Mouse (Mus musculus) cerebellum, postnatal 25 days (tissue): ENCODE measurements around the gene Zdhhc18.
"Not testable (repeated sequence)": the region's sequence is repeated elsewhere in the genome, so short reads cannot be mapped to it uniquely, and the experiment has no call there.

Experiments used
- DNase-seq, 2 experiments: peaks; one replicate each; pipeline ENCODE4 v3.0.0; 2021; ENCODE audit warnings: mixed read lengths in 2 of 2

Zdhhc18 gene

DNA sequence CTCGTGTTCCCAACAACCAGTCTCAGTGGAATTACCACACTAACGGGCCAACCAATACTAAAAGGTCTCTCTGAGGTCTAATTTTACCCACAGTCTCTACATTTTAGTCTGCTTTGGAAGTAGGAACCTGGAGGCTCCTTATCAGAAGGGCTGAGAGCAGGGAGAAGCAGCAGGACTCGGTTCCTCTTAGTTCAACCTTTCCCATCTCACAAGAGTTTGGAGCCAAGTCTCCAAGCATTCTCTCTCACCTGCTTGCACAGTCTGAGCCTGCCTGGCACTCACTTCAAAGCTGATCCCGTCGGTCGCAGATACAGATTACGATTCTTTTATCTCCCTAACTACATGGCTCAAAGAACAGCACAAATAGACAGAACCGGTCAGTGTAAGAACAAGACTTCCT is 13.0 kb upstream of the Zdhhc18 start:
- DNase-seq: no peak

DNA sequence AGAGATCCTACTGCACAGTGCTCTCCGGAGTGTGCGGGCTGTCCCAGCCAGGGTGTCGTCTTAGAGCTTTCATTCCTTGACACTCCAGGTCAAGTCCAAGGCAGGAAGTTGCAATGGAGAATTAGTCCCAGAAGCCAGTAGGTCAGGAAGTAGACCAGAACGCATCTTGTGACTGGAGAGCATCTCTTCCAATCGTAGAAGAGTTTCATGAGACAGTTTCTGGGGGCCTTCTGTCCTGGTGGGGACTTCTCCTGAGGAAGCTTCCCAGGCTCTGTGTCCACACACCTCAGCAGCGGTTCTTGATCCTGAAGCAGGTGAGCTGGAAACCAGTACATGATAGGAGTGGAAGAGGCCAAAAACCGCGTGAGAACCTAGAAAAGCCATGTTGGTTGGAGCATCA is 12.5 kb upstream of the Zdhhc18 start:
- DNase-seq: no peak

- peak; percentile 98 for DNase-seq
Measured at GRCm38 (mm10) chr4:133660193-133661155, 10.5 kb upstream of the Zdhhc18 start.

GRCm38 (mm10) chr4:133659497-133660192 is 9.7 kb upstream of the Zdhhc18 start:
- DNase-seq: no peak

DNA sequence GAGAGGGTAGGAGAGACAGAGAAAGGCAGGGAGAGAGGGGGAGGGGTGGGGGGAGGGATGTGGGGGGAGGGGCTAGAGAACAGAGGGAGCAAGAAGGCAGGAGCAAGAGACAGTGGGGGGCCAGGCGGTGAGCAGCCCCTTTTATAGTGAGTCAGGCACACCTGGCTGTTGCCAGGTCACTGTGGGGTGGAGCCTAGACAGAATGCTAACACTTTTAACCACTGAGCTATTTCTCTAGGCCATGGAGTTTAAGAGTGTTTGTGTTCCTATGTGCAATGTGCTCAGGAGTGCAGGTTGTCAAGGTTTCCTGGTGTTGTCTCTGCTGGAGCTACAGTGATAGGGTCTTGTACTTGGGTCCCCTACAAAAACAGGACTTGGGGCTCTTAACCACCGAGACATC is 8.8 kb upstream of the Zdhhc18 start:
- DNase-seq: no peak

DNA sequence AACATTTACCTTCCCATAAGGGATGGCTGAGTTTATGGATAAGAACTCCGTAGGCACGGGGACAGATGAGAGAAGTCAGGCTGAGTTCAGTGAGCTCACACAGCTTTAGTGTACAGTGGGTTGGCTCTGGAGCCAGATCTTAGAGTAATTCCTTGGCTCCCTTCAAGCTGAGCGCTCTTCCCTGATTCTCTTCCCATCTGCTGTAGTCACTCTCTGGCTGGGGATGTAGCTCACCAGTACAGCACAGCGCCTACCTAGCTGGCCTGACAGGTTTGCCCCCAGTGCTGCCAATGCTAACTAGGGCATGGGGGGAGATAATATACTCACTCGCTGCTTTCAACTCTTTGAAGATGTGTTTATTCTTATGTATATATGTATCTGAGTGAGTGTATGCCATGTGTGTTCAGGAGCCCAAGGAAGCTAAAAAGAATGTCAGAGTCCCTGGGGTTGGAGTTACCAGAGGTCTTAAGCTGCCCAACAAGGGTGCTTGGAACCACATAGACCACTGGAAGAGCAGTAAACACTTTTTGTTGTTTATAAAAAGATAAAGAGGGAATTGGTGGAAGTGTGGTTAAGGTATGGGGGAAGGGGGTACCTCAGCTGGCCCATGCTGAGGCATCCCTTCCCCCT is 8.0 kb upstream of the Zdhhc18 start:
- DNase-seq: peak in 1 of 2 experiments; percentile 32

DNA sequence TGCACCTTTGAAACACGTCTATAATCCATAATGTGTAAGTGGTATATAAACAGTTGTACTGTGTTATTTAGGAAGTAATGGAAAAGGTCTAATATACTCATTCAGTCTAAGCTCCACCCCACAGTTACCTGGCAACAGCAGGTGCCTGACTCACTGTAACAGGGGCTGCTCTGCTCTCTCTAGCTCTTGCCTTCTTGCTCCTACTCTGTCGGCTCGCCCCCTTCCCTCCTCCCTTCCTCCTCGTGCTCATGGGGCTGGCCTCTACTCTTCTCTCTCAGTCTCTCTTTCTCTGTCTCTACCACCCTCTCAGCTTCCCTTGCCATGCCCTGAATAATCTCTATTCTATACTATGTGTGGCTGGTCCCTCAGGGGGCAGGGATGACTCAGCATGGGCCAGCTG is 7.0 kb upstream of the Zdhhc18 start:
- no peak for DNase-seq

DNA sequence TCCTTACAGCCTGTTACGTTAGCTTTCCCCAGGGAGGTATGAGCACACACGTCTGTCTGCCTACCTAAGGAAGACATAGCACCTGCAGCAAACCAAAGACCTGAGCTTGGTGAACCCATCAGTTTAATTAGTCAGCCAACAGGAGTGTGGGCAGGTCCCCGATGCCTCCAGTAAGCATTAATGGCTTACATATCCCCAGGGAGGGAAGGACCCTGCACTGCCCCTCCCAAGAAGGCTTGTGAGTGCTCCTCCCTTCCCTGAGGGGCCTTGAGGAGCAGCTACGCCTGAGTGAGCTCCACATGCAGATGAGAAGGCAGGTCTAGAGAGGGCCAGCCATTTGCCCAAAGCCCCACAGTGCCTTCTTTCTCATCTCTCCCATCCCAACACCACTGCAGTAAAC is 6.3 kb upstream of the Zdhhc18 start:
- DNase-seq: no peak

GRCm38 (mm10) chr4:133654070-133654469 is 4.1 kb upstream of the Zdhhc18 start:
- DNase-seq: not testable (repeated sequence)

- DNase-seq: no peak
Measured at GRCm38 (mm10) chr4:133652746-133653145, 2.8 kb upstream of the Zdhhc18 start.

DNA sequence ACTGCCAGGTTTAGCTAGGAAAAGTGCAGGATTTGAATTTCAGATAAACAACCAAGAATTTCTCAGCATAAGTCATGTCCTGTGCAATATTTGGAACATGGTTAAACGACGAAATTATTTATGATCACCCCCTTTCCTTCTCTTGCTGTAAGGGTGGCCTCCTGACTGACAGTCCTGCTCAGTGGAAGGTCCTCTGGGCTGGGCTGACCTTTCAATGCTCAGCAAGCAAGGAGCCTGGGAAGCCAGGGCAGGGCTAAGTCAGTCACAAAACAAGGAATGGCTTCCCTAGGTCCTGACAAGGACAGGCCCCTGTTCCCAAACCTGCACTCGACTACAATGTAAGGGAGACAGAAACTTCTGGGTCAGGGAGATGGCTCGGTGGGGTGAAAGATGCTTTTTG is 2.0 kb upstream of the Zdhhc18 start:
- DNase-seq: no peak

DNA sequence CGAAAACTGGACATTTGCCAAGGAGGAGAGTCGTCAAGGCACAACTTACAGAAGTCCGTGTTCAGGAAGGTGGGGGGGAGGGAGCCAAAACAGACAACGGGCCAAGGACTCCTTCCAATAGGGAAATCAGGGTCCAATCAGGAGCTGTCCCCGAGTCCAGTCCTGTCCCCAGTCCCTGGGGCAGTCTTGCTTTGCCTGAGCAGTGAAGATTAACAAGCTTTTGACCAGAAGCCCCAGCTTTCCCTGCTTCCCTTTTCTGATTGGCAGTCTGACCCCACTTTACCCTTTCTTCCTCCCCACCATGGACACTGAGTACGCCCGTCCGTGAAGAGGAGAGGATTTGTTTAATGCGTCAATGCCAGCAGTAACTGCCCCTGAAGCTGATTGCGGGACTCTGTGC is 1.5 kb upstream of the Zdhhc18 start:
- DNase-seq: no peak

DNA sequence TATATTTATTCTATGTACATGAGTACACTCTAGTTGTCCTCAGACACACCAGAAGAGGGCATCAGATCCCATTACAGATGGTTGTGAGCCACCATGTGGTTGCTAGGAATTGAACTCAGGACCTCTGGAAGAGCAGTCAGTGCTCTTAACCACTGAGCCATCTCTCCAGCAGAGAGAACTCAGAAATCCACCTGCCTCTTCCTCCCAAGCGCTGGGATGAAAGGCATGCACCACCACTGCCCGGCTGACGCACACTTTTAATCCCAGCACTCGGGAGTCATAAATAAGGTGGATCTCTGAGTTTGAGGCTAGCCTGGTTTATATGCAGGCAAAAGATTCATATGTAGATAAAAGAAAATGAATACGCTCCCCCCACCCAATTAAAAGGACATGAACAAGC is 490 bp downstream of the Zdhhc18 start:
- DNase-seq: not testable (repeated sequence)

DNA sequence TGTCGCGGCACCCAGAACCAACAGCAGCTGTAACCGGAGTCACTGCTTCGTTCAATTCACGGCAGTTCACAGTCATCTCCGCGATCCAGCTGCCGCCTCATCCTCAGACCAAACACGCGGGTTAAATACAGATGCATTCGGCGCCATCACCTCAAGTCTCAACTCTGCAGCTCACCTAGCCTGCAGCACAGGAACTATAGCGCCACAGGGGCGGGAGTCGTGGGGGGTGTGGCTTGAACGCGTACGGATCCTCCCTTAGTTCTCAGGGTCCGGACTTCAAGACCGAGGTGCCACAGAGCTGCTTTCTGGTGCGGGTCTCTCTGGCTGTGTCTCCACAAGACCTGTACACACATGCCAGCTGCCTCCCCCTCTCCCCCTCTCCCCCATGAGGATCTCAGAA is 4.3 kb downstream of the Zdhhc18 start:
- no peak for DNase-seq

- no peak for DNase-seq
Measured at GRCm38 (mm10) chr4:133645195-133645594, 4.8 kb downstream of the Zdhhc18 start.

GRCm38 (mm10) chr4:133634043-133634410 is 15.9 kb downstream of the Zdhhc18 start:
- no peak for DNase-seq

- DNase-seq: peak; percentile 93 to 96
Measured at GRCm38 (mm10) chr4:133633332-133634042, 16.5 kb downstream of the Zdhhc18 start.

DNA sequence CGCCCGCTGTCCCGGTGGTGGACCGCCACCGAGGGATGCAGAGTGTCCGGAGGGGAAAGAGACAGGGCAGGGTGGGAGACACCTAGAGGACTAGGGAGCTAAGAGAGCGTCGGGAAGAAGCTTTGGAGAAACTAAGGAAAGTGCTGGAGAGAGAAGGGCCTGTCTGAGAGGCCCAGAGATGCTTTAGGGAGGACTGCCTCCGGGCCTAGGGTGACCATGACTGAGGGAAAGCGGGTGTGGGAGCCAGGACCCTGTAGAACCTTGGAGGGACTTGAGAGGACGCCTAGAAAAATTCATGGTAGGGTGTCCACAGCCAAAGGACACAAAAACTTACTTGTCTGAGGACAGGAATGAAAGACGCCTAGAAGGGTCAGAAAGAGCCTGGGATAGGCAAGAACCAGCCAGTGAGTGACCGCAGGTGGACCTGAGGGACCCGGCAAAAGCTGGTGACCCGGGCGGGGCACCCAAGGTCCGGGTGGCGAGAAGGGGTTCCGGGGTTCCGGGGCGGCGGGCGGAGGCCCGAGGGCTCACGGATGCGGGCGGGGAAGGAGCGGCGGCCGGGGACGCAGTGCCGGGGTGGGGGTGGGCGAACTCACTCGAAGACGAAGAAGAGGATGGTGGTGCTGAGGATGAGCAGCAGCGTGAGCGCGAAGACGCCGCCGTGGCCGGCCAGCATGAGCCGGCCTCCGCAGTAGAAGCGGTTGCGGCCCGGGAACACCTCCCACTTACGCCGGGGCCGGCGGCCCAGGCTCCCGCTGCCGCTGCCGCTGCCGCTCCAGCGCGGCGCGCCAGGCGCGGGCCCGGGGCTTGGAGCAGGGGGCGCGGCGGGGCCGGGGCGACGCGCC is 17.2 kb downstream of the Zdhhc18 start:
- peak; percentile 74 to 79 for DNase-seq

DNA sequence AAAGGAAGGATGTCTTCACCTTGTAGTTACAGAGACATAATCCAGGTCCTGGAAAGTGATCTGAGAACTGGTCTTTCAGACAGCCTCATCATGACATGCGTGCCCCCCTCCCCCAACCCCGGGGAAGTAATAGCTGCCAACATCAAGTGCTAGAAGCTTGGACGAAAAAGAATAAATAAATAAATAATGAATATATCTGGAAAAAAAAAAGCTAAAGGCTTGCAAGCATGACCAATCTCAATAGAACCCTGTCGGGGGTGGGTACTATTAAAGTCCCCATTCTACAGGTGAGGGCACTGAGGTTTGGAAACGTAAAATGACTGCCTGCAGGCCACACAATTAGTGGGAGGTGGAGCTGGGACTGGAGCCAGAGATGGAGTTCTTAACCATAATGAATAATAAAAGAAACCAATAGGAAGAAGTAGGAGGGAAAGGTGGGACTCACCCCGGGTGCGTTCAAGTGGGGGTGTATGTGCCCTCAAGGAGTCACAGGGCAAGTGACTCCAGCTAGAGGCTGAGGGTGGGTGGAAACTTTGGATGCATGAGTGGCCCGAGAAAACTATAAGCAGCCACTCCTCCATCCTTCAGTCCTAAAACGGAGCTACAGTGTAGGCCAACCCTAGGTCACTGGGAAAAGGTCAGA is 18.1 kb downstream of the Zdhhc18 start:
- DNase-seq: peak in 1 of 2 experiments; percentile 57

- DNase-seq: peak; percentile 38 to 51
Measured at GRCm38 (mm10) chr4:133631071-133631768, 18.7 kb downstream of the Zdhhc18 start.
